Mouse (Mus musculus): Measurements from ENCODE around the gene Ces1e.
A peak's percentile ranks its signal among the peaks of the same experiment; 100 is the strongest.
"Not testable (repeated sequence)": the region's sequence is repeated elsewhere in the genome, so short reads cannot be mapped to it uniquely, and the experiment has no call there.

Ces1e gene

GRCm38 (mm10) chr8:93229446-93229845 lies at the start of gene Ces1e:
Gene Ces1e (minus strand): TSS chr8:93229619.
- DNase-seq (ENCODE audit: low read depth, low spot score) = no peak

GRCm38 (mm10) chr8:93278176-93278805 lies 48.9 kb upstream of the Ces1e start:
- DNase-seq (ENCODE audit: low read depth, low spot score) = no peak

- DNase-seq (ENCODE audit: low read depth, low spot score) = no peak
Observed at GRCm38 (mm10) chr8:93274609-93275008, 45.2 kb upstream of the Ces1e start.

GRCm38 (mm10) chr8:93273321-93273720 lies 43.9 kb upstream of the Ces1e start:
- no peak for DNase-seq (ENCODE audit: low read depth, low spot score)

- peak; percentile 8 for DNase-seq (ENCODE audit: low read depth, low spot score)
Observed at GRCm38 (mm10) chr8:93272686-93273085, 43.3 kb upstream of the Ces1e start.

- DNase-seq (ENCODE audit: low read depth, low spot score) = no peak
Observed at GRCm38 (mm10) chr8:93261436-93261835, 32.0 kb upstream of the Ces1e start.

GRCm38 (mm10) chr8:93252400-93252925 lies 23.0 kb upstream of the Ces1e start:
- no peak for DNase-seq (ENCODE audit: low read depth, low spot score)

- DNase-seq (ENCODE audit: low read depth, low spot score) = no peak
Observed at GRCm38 (mm10) chr8:93246057-93246456, 16.6 kb upstream of the Ces1e start.

- no peak for DNase-seq (ENCODE audit: low read depth, low spot score)
Observed at GRCm38 (mm10) chr8:93239884-93240283, 10.5 kb upstream of the Ces1e start.

GRCm38 (mm10) chr8:93235681-93236080 lies 6.3 kb upstream of the Ces1e start:
- no peak for DNase-seq (ENCODE audit: low read depth, low spot score)

- DNase-seq (ENCODE audit: low read depth, low spot score) = no peak
Observed at GRCm38 (mm10) chr8:93234706-93235105, 5.3 kb upstream of the Ces1e start.

- no peak for DNase-seq (ENCODE audit: low read depth, low spot score)
Observed at GRCm38 (mm10) chr8:93234068-93234467, 4.6 kb upstream of the Ces1e start.

- no peak for DNase-seq (ENCODE audit: low read depth, low spot score)
Observed at GRCm38 (mm10) chr8:93228673-93229370, 597 bp downstream of the Ces1e start.

GRCm38 (mm10) chr8:93226471-93226870 lies 2.9 kb downstream of the Ces1e start:
- DNase-seq (ENCODE audit: low read depth, low spot score) = not testable (repeated sequence)

- no peak for DNase-seq (ENCODE audit: low read depth, low spot score)
Observed at GRCm38 (mm10) chr8:93221896-93222295, 7.5 kb downstream of the Ces1e start.

GRCm38 (mm10) chr8:93217867-93218266 lies 11.6 kb downstream of the Ces1e start:
- DNase-seq (ENCODE audit: low read depth, low spot score) = no peak

GRCm38 (mm10) chr8:93217375-93217774 lies 12.0 kb downstream of the Ces1e start:
- peak; percentile 59 for DNase-seq (ENCODE audit: low read depth, low spot score)

GRCm38 (mm10) chr8:93211091-93211490 lies 18.3 kb downstream of the Ces1e start:
- DNase-seq (ENCODE audit: low read depth, low spot score) = no peak

- not testable (repeated sequence) for DNase-seq (ENCODE audit: low read depth, low spot score)
Observed at GRCm38 (mm10) chr8:93199146-93199545, 30.3 kb downstream of the Ces1e start.

GRCm38 (mm10) chr8:93197685-93198525 lies 31.5 kb downstream of the Ces1e start, which contains the start of gene Ces1d:
Gene Ces1d (minus strand): TSS chr8:93197838.
- peak; percentile 86 for DNase-seq (ENCODE audit: low read depth, low spot score)

- no peak for DNase-seq (ENCODE audit: low read depth, low spot score)
Observed at GRCm38 (mm10) chr8:93196436-93196835, 33.0 kb downstream of the Ces1e start.

- peak; percentile 35 for DNase-seq (ENCODE audit: low read depth, low spot score)
Observed at GRCm38 (mm10) chr8:93180581-93181129, 48.8 kb downstream of the Ces1e start.

All from skeletal muscle tissue, adult 2 months (tissue).